Mouse (Mus musculus): ENCODE measurements at regions not wholly inside any gene's neighbourhood (a gene's known extent, or its start where the extent isn't known, plus 50 kb on each side); places are given as distances from the start of the nearest gene placed in this dataset.

- DNase-seq = no peak
Observed at GRCm38 (mm10) chr15:63667536-63667935, 177.4 kb downstream of the Gsdmc2 start.

- no peak for DNase-seq
Observed at GRCm38 (mm10) chr15:63665517-63665916, 179.5 kb downstream of the Gsdmc2 start.

DNA sequence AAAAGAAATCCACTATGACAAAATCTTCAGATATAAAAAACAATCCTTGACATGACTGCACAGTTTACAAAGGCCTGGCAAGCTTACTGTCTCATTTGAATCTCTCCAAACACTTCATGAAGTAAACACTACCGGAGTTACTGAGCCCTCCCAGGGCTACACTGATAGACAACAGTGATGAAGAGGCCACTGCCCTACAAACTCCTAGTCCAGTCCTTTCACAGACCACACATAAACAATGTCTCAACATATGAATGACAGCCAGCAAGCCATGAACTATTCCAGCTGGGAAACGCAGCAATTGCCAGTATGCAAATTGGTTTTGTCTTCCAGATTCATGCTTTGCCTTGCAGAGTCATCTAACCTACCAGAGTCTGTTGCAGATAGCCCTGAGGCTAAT is 180.1 kb downstream of the Gsdmc2 start:
- DNase-seq = peak; percentile 25

DNA sequence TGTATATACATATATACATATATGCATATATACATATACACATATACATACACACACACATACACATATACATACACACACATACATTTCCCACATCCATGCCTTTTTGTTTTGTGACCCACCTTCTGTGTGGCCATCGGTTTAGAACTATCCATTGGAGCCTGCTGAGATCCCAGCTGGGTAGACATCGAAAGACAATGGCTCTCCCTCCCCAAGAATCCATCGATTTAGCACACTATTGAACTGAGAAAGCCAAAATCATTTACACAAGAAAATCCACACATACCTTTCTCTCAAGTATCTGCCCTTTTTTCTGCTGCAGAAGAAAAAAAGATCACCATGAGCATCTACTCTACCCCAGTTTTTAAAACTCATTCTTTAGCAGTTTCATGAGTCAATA is 182.8 kb downstream of the Gsdmc2 start:
- DNase-seq = peak; percentile 35

- DNase-seq = peak; percentile 74
Observed at GRCm38 (mm10) chr15:63658031-63658521, 186.9 kb downstream of the Gsdmc2 start.

GRCm38 (mm10) chr15:63652216-63652961 is 192.6 kb downstream of the Gsdmc2 start:
- DNase-seq = peak; percentile 85

GRCm38 (mm10) chr15:63651120-63651519 is 193.9 kb downstream of the Gsdmc2 start:
- no peak for DNase-seq

GRCm38 (mm10) chr15:63648142-63648989 is 196.6 kb downstream of the Gsdmc2 start:
- DNase-seq = no peak

GRCm38 (mm10) chr15:63624814-63625213 is 220.2 kb downstream of the Gsdmc2 start:
- no peak for DNase-seq

DNA sequence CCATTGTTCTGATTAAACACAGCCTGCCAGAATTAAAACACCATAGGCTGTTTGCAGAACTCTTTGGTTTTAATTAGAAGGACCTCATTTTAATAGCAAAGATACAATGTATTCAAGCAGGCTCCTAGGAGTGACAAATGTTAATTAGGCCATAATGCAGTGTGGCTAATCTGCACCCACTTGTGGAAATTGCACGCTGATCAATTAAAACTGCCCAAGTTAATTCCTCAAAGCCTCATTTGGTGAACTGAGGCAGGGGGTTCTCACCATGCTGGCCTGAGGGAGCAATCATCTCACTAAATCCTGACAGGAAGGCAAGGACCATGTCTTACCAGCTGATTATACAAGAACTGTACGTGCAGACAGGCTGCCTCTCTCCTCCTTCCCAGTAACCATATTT is 220.7 kb downstream of the Gsdmc2 start:
- no peak for DNase-seq

GRCm38 (mm10) chr15:63616506-63617208 is 228.3 kb downstream of the Gsdmc2 start:
- DNase-seq = peak; percentile 92

DNA sequence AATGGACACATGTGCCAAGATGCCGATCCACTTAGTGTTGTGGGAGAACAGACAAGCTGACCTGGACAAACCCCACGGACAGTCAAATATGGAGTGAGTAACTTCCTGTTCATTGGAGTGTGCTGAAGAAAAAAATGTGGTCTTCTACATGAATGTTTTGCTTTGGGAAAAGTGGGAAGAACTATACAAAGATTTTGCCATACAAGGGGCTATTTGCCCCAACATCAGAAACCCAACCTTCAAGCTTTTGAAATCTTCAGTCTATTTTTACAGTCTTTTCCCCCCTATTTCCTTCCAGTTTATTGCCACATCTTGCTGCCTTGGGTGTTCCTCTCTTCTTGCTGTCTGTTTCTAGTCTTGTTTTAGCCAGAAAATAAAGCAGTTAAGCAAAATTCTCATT is 230.8 kb downstream of the Gsdmc2 start:
- DNase-seq = no peak

GRCm38 (mm10) chr15:63613120-63613519 is 231.9 kb downstream of the Gsdmc2 start:
- no peak for DNase-seq

DNA sequence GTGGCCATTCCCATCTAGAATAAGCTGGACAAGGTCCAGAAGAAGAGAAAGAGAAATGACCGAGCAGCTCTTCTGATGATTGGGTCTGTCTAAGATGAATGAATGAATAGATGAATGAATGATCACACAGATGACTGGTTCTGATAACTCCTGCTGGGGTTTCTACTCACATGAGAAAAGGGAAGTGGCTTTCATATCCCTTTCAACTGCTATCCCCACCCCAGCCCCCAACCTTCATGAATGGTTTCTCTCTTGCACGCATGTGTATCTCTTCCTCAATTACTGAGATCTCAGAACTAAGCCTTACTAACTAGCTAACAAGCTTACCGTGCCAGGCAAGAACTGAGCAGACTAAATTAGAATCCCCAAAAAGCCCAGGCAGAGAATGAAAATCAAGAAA is 233.8 kb downstream of the Gsdmc2 start:
- DNase-seq = no peak

DNA sequence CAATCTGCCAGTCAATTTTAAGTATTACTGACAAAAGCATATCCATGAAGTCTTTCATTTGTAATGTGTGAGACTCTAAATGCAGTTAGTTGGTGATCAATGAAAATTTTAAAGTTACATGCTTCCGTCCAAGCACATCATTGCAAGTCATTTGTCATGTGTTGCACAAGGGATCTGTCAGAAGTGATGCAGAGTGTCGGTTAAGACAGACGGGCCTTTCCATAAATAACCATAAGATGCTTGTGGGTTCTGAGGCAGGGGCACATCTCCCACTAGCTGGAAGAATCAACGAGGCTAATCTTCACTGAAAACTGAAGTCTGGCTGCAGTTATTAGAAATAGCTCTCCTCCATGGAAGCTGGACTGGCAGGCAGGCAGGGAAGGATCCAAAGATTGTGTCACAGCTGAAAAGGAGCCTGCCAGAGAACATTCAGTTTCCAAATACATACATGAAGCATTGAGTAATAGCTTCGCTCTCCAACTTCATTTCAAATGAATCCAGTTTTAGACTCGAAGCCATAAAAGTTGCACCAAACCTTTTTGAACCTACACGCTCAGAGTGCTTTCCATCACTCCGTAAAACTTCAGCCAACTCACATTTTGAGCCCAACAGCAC is 241.8 kb downstream of the Gsdmc2 start:
- DNase-seq = peak; percentile 87

- peak; percentile 89 for DNase-seq
Observed at GRCm38 (mm10) chr15:63601543-63601942, 243.4 kb downstream of the Gsdmc2 start.

DNA sequence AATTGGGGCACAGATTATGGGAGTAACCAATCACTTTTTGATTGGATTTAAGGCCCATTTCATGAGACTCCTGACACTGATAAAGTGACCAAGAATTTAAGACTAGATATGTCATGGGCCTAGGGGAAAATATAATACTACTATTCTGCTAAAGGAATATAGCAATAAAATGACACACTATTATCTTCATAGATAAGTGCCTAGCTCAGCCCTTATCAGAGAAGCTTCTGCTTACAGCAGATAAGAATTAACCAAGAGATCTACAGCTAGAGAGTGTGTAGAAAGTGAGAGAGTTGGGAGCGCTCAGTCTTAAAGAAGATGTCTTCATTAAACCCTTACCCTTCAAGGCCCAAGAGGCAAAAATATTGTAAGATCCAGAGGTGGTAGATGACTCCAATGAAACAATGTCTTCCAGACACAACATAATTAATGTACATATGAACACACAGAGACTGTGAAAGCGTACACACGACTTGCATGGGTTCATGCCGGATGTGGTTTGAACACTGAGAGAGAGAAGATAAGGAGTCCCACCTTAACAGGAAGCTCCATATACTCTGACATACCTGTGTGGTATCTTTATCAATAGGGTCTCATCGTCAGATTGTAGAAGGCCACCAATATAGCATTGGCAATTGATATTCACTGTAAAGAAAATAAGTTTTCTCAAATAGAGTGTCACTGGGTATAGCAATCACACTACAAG is 252.1 kb downstream of the Gsdmc2 start:
- no peak for DNase-seq

DNA sequence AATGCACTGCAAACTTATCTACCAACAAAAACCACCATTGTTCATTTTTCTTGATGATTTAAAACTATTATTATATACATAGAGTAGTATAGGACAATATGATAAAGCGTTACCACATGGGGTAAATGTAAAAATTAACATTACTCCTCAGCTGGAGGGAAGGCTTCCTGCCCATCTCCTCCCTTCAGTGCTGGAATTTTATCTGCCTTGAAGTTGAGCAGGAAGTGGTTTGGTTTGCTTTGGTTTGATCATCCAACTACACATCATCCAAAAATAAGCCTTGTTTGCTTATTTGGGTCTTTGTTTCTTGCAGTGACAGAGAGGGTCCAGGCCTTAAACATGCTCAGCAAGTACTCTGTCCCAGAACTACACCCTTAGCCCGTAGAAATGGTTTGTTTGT is 285.7 kb downstream of the Gsdmc2 start:
- DNase-seq = no peak

DNA sequence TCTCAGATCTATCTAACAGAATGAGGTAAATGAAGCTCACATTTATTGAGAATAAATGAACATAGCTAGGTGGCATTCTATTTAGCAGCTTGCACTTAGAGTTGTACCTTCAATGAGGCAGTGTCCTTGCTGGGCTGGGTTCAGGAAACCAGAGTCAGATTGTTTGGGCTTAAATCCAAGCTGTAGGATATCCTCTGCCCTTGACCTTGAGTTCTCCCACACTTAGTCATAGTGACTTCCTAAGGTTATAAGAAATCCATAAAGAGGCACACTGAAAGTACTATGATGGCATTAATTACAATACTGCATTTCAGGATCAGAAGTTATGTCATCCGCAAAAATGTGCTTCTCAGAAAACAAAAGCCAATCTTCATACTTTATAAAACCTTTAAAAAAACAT is 286.3 kb downstream of the Gsdmc2 start:
- DNase-seq = no peak

DNA sequence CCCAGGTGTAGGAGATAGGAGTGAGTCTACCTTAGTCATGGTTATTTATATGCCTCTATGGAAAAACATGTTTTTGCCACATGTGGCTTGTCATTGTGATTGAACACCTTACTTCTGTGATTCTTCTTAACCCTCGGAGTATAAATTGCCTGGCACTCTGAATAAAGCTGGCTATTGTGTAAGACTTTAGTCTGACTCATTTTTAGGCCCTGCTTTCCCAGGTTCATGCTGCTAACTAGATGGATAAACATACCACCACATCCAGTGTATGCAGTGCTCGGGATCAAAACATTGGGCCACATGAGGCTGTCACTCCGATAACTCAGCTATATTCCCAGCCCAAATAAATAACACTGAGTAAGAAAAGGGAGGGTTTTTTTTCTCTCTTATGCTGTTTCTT is 287.2 kb downstream of the Gsdmc2 start:
- DNase-seq = no peak

- DNase-seq = peak; percentile 85
Observed at GRCm38 (mm10) chr15:63553597-63553996, 291.4 kb downstream of the Gsdmc2 start.

GRCm38 (mm10) chr15:63532337-63533055 is 312.5 kb downstream of the Gsdmc2 start:
- no peak for DNase-seq
